Mouse (Mus musculus): ENCODE results near the gene Gpr155. TPM values are rescaled to one million over a fixed set of nuclear protein-coding genes. Genes with fewer than 3 reads are reported as not detected.

Gpr155 gene
- polyA plus RNA-seq, 1 experiment from 2014 or later, result 20.6 TPM

DNA sequence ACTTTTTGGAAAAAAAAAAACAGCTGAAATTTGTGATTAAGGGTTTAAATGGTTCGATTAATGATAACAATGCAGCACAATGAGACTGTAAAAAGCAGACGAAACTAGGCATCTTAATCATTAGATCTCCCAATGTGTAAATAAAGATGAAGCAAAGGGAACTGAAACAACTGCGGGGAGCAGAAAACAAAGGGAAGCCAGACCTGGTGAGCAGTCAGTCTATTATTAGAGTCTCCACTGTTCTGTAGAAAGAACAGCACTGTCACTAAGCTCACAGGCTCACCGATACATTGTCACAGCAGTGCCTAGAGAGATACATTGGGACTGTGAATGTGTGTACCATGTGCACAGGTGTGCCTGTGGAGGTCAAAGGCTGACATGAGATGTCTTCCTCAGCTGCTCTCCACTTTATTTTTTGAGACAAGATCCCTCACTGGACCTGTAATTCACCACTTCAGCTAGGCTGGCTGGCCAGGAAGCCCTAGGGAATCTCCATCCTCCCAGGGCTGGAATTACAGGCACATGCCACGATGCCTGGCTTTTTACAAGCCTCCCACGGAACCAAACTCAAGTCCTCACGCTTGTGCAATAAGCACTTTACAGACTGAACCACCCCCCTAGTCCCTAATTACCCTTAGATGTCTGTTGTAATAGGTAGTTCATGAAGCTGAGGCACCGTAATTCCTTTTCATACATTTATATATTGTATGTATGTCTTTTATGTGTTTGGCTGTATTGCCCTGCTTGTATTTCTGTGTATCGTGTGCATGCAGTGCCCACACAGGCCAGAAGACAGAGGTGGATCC lies 14.6 kb downstream of the Gpr155 start:
- no peaks in the 10 kb centered on the region for H3K79me2 ChIP-seq (ENCODE audit: inconsistent target)
- peak overlapping the region; percentile 4; the same call in 1 of the 2 replicates for H3K4me3 ChIP-seq (ENCODE audit: inconsistent target)
- WGBS (ENCODE audit: missing documents), result 21% methylated on average over 9 of the region's 9 CpGs
- peak overlapping the region; percentile 89 for H3K27ac ChIP-seq
- peaks cover 5% of the 10 kb centered on the region; the same call in 1 of the 2 replicates for H3K36me3 ChIP-seq (ENCODE audit: inconsistent target)

DNA sequence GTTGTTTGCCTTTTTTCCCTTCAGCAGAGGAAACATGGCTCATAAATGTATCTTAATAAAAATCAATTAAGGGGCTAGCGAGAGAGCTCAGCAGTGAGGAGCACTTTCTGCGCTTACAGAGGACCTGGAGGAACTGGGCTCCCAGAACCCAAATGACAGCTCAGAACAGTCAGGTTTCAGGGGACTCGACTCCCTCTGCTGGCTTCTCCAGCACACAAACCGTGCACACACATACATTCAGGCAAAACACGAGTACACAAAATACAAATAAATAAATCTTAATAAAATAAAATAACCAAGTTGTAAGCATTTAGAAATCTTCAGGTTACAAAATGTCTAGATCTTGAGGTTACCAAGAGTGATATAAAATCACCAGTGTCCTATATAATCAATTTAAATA lies 22.9 kb downstream of the Gpr155 start:
- Histone ChIP-seq H3K27ac (no peak overlapping the region), H3K79me2 (ENCODE audit: inconsistent target) (no peaks in the 10 kb centered on the region), H3K4me3 (ENCODE audit: inconsistent target) (no peak overlapping the region), H3K36me3 (ENCODE audit: inconsistent target) (peaks cover 62% of the 10 kb centered on the region)
- 86% methylated on average over 5 of the region's 5 CpGs for WGBS (ENCODE audit: missing documents)

DNA sequence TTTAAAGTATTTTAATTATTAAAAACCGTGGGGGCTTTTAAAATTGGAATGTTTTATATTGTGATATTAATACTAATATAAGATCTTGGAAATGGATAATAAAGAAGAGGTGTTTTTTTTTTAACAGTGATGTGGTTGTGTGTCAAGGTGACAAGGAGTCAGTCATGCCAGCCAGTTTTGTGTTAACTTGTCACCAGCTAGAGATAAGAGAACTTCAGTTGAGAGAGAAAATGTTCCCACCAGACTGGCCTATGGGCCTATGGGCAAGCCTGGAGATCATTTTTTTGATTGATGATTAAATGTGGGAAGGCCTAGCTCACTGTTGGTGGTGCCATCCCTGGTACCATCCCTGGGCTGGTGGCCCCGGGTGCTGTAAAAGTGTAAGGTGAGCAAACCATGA lies 25.8 kb downstream of the Gpr155 start:
- 100% methylated on average over 2 of the region's 2 CpGs for WGBS (ENCODE audit: missing documents)
- Histone ChIP-seq H3K36me3 (ENCODE audit: inconsistent target) (peaks cover 78% of the 10 kb centered on the region), H3K4me3 (ENCODE audit: inconsistent target) (no peak overlapping the region), H3K79me2 (ENCODE audit: inconsistent target) (no peaks in the 10 kb centered on the region), H3K27ac (no peak overlapping the region)

DNA sequence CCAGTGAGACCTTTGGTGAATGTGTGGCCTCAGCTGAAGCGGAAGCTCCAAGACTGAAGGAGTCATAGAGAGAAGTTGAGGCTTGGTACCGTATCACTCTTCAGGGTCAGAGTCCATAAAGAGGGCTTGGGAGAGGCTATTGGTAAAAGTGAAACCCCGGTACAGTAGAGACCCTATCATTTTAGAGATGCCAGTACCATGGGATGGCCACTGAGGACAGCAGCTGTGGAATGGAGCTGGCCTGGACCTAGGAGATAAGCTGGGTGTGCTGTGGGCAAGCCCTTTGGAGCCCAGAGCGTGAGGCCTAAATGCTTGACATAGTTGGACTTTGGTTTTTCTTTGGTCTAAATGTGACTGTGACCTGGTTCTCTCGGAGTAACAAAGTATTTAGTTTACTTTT lies 26.4 kb downstream of the Gpr155 start:
- Histone ChIP-seq H3K4me3 (ENCODE audit: inconsistent target) (no peak overlapping the region), H3K27ac (no peak overlapping the region), H3K36me3 (ENCODE audit: inconsistent target) (peaks cover 81% of the 10 kb centered on the region), H3K79me2 (ENCODE audit: inconsistent target) (no peaks in the 10 kb centered on the region)
- 88% methylated on average over 5 of the region's 5 CpGs for whole genome bisulfite sequencing (ENCODE audit: missing documents)

DNA sequence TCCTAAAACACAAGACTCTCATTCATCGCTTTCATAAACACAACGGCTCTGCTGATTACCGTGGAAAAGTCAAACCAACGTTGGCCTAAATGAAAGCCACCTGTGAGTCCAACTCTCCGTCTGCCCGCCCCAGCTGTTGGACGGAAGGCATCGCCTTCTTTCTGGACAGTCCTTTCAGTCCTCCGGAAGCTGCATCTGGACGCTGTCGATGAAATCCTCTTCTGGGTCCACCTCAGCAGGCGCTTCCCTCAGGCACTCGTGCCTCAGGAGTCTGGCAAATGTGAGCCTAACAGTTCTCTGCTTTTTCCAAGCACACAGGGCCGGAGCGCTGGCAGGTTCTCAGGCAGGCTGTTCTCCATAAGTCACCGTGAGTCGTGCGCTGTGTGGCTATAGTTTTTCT lies 29.4 kb downstream of the Gpr155 start:
- WGBS (ENCODE audit: missing documents), result 91% methylated on average over 18 of the region's 18 CpGs
- Histone ChIP-seq H3K4me3 (ENCODE audit: inconsistent target) (no peak overlapping the region), H3K36me3 (ENCODE audit: inconsistent target) (peaks cover 75% of the 10 kb centered on the region), H3K79me2 (ENCODE audit: inconsistent target) (no peaks in the 10 kb centered on the region), H3K27ac (no peak overlapping the region)

DNA sequence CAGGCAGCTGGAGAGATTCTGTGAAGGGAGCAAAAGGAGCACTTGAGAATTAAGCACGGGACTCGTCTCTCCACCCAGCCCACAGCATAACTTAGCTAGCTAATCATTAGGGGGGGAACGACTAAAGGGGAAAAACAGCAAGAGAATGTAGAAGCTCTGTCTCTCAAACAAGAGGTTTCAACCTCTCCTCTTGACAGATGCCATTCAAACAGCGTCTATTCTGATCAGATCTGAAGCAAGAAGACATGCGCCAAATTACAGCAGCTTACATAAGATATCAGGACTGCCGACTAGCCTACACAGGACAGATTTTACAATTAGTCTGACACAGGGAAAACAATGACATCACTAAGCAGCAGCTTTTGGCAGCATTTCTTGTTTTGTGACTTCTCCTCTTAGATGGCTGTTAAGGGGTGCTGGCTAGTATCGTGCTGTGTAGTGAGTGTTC lies 34.4 kb downstream of the Gpr155 start:
- 89% methylated on average over 7 of the region's 7 CpGs for WGBS (ENCODE audit: missing documents)

DNA sequence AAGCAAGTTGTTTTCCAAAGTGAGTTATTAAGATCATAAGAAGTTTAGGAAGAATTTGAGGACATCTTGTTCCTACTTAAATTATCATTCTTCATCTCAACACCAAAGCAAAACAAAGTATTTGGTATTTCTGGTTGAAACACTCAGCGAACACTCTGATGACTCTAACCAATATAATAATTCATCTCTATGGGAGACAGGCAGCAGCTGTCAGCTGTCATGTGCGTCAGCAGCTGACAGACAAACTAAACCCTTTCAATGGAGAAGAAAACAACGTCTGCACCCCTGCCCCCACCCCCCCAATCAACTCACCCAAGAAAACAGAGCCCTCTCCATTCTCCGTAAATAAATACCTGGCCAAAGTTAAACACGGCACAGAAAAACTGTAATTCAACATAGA lies 34.9 kb downstream of the Gpr155 start:
- peaks cover 61% of the 10 kb centered on the region for H3K36me3 ChIP-seq (ENCODE audit: inconsistent target)
- H3K27ac ChIP-seq, result no peak overlapping the region
- 75% methylated on average over 5 of the region's 5 CpGs for WGBS (ENCODE audit: missing documents)
- H3K79me2 ChIP-seq (ENCODE audit: inconsistent target), result no peaks in the 10 kb centered on the region
- no peak overlapping the region for H3K4me3 ChIP-seq (ENCODE audit: inconsistent target)

More for the DNA sequence above, 34.4 kb downstream of the Gpr155 start:
- peaks cover 65% of the 10 kb centered on the region for H3K36me3 ChIP-seq (ENCODE audit: inconsistent target)
- H3K4me3 ChIP-seq (ENCODE audit: inconsistent target), result no peak overlapping the region
- H3K27ac ChIP-seq, result no peak overlapping the region
- no peaks in the 10 kb centered on the region for H3K79me2 ChIP-seq (ENCODE audit: inconsistent target)

DNA sequence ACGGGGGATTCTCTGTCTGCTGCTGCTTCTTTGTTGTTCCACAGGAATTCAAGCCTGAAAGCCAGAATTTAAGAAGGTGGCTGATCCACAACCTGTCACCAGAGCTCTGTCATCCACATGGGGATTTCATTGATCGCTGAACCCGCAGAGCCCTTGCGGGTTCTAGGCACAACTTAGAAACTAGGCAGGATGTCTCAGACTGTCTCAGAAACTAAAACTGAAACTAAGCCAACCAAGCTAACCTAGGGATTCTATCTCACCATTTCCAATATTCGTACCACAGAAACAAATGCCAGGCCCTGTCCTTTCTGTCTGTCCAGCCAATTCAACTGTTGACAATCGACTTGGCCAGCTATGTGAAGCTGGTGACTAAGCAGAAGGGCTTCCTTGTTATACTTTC lies 38.2 kb downstream of the Gpr155 start:
- H3K36me3 ChIP-seq (ENCODE audit: inconsistent target), result peaks cover 40% of the 10 kb centered on the region
- no peak overlapping the region for H3K27ac ChIP-seq
- H3K79me2 ChIP-seq (ENCODE audit: inconsistent target), result no peaks in the 10 kb centered on the region
- H3K4me3 ChIP-seq (ENCODE audit: inconsistent target), result no peak overlapping the region
- 94% methylated on average over 6 of the region's 6 CpGs for WGBS (ENCODE audit: missing documents)

DNA sequence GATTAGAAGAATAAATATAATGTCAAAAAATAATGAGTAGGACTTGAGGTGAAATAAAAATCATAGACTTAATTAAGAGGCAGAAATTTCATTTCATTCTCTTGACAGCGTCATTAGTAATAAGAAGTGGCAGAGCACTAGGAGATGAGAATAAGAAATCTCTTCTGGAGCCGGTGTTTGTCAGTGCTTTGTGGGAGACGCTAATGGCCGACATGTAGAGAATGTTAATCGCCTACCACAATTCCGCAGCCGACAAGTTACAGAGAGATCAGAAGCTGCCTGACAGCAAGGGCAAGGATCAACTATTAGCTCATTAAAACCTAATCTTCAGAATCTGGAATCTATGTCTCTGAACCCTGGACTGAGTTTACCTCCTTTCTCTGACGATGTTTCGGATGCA lies 38.6 kb downstream of the Gpr155 start:
- H3K4me3 ChIP-seq (ENCODE audit: inconsistent target), result no peak overlapping the region
- WGBS (ENCODE audit: missing documents), result 96% methylated on average over 6 of the region's 9 CpGs
- no peak overlapping the region for H3K27ac ChIP-seq

DNA sequence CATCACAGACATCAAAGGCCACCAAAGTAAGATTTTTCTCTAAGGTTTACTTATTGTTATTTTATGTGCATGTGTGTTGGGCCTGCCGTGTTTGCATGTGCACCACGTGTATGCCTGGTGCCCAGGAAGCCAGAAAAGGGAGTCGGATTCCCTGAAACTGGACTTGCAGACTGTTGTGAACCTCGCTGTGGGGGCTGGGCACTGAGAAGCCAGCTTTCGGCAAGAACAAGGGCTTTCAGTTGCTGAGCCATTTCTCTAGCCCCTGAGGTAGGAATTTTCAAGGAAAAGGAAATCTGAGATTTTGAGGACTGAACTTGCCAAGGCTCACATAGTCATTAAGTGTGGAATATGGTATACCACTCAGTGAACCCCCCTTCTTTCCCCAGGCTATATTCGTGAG lies 39.2 kb downstream of the Gpr155 start:
- H3K4me3 ChIP-seq (ENCODE audit: inconsistent target), result no peak overlapping the region
- 85% methylated on average over 6 of the region's 6 CpGs for WGBS (ENCODE audit: missing documents)
- no peak overlapping the region for H3K27ac ChIP-seq
- peaks cover 37% of the 10 kb centered on the region for H3K36me3 ChIP-seq (ENCODE audit: inconsistent target)
- no peaks in the 10 kb centered on the region for H3K79me2 ChIP-seq (ENCODE audit: inconsistent target)

More for the DNA sequence above, 38.6 kb downstream of the Gpr155 start:
- H3K79me2 ChIP-seq (ENCODE audit: inconsistent target), result no peaks in the 10 kb centered on the region
- H3K36me3 ChIP-seq (ENCODE audit: inconsistent target), result peaks cover 37% of the 10 kb centered on the region

DNA sequence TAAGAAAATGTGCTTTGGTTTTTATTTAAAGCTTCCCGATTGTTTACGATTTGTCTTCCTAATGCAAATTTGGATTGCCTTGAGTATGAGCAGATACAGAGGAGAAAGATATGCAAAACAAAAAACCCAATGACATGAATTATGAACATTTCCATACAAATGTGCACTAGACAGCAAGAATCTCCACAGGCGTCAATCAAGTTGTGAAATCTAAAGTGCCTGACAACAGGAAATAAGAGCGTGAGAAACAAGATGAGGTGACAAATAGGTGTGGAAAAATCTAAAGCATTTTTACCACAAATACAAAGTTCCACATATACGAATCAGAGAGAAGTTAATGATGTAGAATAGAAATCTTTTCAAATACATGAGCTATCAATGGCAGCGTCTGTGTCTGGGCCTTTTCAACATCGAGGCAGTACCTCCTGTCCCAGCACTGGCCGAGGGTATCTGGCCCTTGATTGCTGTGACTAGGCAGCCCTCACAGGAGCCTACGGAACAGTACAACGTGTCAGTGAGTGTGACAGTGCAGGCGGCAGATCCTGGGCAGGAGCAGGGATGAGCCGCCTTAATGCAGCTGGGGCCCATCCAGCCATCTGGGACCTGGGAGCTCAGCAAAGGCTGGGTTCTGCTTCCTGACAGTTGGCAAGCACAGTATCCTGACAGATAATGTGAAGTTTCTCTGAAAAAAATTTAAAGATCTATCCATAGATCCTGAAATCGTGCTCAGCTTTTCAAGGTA lies 39.9 kb downstream of the Gpr155 start:
- no peak overlapping the region for H3K4me3 ChIP-seq (ENCODE audit: inconsistent target)
- peaks cover 37% of the 10 kb centered on the region for H3K36me3 ChIP-seq (ENCODE audit: inconsistent target)
- no peaks in the 10 kb centered on the region for H3K79me2 ChIP-seq (ENCODE audit: inconsistent target)
- WGBS (ENCODE audit: missing documents), result 91% methylated on average over 13 of the region's 13 CpGs
- H3K27ac ChIP-seq, result no peak overlapping the region

DNA sequence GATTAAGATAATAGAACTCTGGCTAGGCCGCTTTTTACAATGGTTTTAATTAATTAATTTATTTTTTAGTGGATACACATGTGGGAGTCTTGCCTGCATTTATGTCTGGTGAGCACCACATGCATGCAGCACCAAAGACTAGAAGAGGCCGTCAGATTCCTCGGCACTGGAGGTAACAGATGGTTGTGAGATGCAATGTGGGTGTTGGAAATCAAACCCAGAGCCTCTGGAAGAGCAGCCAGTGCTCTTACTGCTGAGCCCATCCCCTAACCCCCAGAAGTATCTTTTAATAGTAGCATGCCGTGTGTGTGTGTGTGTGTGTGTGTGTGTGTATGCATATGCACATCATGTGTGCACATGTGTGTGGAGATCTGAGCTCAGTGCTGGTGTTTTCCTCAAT lies 41.2 kb downstream of the Gpr155 start:
- WGBS (ENCODE audit: missing documents), result 98% methylated on average over 4 of the region's 4 CpGs

DNA sequence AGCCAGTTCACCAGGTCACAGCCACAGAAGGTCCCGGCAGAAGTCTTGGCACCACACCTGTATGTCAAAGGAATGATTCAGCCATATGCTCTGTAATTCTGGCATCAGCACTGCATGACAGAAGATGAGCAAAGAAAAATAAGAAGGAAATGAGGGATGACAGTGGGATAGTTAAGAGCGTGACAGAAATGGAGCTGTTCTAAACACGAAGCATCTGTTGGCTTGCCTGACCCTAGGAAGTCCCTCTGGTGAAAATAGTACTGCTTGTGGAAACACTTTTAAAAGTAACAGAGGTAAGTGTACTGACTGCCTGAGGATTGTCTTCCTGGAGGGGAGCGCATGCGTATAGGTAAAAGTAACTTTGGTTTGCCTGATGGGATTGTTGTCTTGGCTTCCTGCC lies 42.7 kb downstream of the Gpr155 start:
- Histone ChIP-seq H3K27ac (no peak overlapping the region), H3K4me3 (ENCODE audit: inconsistent target) (no peak overlapping the region), H3K36me3 (ENCODE audit: inconsistent target) (peaks cover 23% of the 10 kb centered on the region), H3K79me2 (ENCODE audit: inconsistent target) (no peaks in the 10 kb centered on the region)
- WGBS (ENCODE audit: missing documents), result 100% methylated on average over 5 of the region's 5 CpGs

More for the DNA sequence above, 41.2 kb downstream of the Gpr155 start:
- Histone ChIP-seq H3K4me3 (ENCODE audit: inconsistent target) (no peak overlapping the region), H3K36me3 (ENCODE audit: inconsistent target) (peaks cover 32% of the 10 kb centered on the region), H3K27ac (no peak overlapping the region), H3K79me2 (ENCODE audit: inconsistent target) (no peaks in the 10 kb centered on the region)

DNA sequence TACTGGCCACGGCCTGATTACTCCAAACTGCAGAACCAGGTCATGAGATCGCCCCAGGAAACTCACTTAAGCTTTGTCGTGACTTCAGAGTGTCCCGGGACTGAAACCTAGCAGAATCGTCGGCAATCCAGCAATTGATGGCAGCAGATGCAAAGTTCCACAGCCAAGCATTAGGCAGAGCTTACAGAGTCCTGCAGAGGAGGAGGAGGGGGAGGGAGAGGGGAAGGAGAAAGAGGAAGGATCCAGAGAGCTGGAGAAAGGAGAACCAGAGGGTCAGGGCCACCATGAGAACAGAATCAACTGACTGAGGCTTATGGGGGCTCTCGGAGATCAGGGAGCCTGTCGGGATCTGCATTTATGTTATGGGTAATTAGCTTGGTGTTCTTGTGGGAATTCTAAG lies 48.0 kb downstream of the Gpr155 start:
- H3K4me3 ChIP-seq (ENCODE audit: inconsistent target), result no peak overlapping the region
- no peak overlapping the region for H3K27ac ChIP-seq
- no peaks in the 10 kb centered on the region for H3K79me2 ChIP-seq (ENCODE audit: inconsistent target)
- 0 out of 2 replicates have a peak, but pooled peaks cover 3% of the 10 kb centered on the region for H3K36me3 ChIP-seq (ENCODE audit: inconsistent target)
- WGBS (ENCODE audit: missing documents), result 64% methylated on average over 8 of the region's 8 CpGs

DNA sequence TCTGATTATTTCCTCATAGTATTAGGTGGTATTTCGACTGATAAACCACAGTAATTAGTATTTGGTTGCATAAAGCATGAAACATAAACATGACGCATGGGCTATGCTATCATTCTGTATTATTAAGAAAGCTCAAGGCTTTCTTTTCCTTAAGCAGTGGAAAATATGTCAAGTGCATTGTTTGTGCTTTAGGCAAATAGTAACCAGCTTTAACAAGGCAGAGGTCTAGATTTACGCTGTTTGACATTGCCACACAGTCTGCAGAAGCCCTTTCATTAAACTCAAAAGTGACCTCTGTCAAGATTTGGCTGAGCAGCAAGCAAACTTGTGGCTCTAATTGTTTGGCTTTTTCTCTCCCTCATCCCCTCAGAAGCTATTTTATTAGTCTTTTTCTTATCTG lies 50.4 kb downstream of the Gpr155 start:
- Histone ChIP-seq H3K79me2 (ENCODE audit: inconsistent target) (no peaks in the 10 kb centered on the region), H3K27ac (no peak overlapping the region), H3K4me3 (ENCODE audit: inconsistent target) (no peak overlapping the region), H3K36me3 (ENCODE audit: inconsistent target) (no peaks in the 10 kb centered on the region)
- WGBS (ENCODE audit: missing documents), result 93% methylated on average over 3 of the region's 3 CpGs
